Mouse (Mus musculus): ENCODE results near the gene Syt6. TPM values are rescaled to one million over a fixed set of nuclear protein-coding genes. Genes with fewer than 3 reads are reported as not detected.

Gene Syt6
- 0.19 TPM for polyA plus RNA-seq (2014; fragmentation: Illumina TruSeq; extraction: RNeasy Lipid Tissue Mini Kit (QIAGEN cat#74804); ENCODE audit: low read depth, low replicate concordance)

DNA sequence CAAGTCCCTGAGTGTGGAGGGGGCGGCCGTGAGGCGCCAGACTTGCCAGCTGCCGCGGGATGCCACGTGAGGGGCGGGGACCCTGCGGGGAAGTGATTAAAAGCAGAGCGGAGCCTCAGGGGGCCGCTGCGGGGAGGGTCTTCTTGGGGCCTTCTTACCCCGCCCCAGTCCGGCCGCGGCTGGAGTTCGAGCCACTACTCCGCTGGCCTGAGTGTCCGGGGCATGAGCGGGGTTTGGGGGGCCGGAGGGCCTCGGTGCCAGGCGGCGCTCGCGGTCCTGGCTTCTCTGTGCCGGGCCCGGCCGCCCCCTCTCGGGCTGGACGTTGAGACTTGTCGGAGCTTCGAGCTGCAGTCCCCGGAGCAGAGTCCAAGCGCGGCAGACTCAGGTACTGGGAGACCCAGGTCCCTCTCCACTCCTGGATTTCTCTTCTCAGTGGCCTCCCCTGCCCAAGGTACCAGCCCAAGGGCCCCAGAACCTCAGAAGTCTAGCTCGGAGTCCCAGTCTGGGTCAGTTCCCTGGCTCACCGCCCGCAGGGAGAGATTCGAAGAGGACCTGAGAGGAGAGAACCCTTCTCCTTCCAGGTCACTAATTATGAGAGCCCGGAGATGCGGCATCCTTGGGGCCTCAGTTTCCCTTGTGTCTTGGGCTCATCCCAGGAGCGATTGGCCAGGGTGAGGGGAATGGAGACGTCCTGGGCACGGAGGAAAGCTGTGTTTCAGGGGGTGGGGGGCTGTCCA lies at the start of gene Syt6:
Gene Syt6 (plus strand): TSS at position 76 of the 737 bp plus-strand sequence.

DNA sequence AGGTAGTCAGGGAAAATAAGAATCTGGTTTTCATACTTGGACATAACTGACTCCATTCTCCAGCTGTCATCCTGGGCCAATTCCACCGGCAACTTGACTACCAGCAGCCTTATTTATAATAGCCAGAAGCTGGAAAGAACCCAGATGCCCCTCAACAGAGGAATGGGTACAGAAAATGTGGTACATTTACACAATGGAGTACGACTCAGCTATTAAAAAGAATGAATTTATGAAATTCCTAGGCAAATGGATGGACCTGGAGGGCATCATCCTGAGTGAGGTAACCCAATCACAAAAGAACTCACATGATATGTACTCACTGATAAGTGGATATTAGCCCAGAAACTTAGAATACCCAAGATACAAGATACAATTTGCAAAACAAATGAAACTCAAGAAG lies 70.9 kb downstream of the Syt6 start, which contains the start of gene Atg4a-ps:
Gene Atg4a-ps (minus strand): TSS at position 101 of the 400 bp plus-strand sequence.

Other genes with a start within 250 kb of the Syt6 start
- 0.71 TPM for gene Atg4a-ps, start 70.8 kb downstream of the Syt6 start, polyA plus RNA-seq (2014; fragmentation: Illumina TruSeq; extraction: RNeasy Lipid Tissue Mini Kit (QIAGEN cat#74804); ENCODE audit: low read depth, low replicate concordance)
- 27.8 TPM for gene Olfml3, start 162.8 kb downstream of the Syt6 start, polyA plus RNA-seq (2014; fragmentation: Illumina TruSeq; extraction: RNeasy Lipid Tissue Mini Kit (QIAGEN cat#74804); ENCODE audit: low read depth, low replicate concordance)
- not detected for gene Gm10964, start 164.1 kb downstream of the Syt6 start, polyA plus RNA-seq (2014; fragmentation: Illumina TruSeq; extraction: RNeasy Lipid Tissue Mini Kit (QIAGEN cat#74804); ENCODE audit: low read depth, low replicate concordance)
- gene Hipk1, start 216.3 kb downstream of the Syt6 start, polyA plus RNA-seq (2014; fragmentation: Illumina TruSeq; extraction: RNeasy Lipid Tissue Mini Kit (QIAGEN cat#74804); ENCODE audit: low read depth, low replicate concordance), result 45.0 TPM
- gene Dclre1b, start 234.2 kb downstream of the Syt6 start, polyA plus RNA-seq (2014; fragmentation: Illumina TruSeq; extraction: RNeasy Lipid Tissue Mini Kit (QIAGEN cat#74804); ENCODE audit: low read depth, low replicate concordance), result 9.7 TPM
- 18.5 TPM for gene Ap4b1, start 234.3 kb downstream of the Syt6 start, polyA plus RNA-seq (2014; fragmentation: Illumina TruSeq; extraction: RNeasy Lipid Tissue Mini Kit (QIAGEN cat#74804); ENCODE audit: low read depth, low replicate concordance)
- gene Gm43064, start 234.3 kb downstream of the Syt6 start, polyA plus RNA-seq (2014; fragmentation: Illumina TruSeq; extraction: RNeasy Lipid Tissue Mini Kit (QIAGEN cat#74804); ENCODE audit: low read depth, low replicate concordance), result 0.25 TPM